Mouse (Mus musculus) stomach, embryonic 16.5 days (tissue): ENCODE results near the gene Tcam1. TPM values are rescaled to one million over a fixed set of nuclear protein-coding genes. Genes with fewer than 3 reads are reported as not detected.

ENCODE experiments used
- ATAC-seq: fragments of 200-750 bp; cut with Nextera tagmentation; 2 replicates; pipeline ENCODE4 v1.8.0; 2017; ENCODE audit warnings: moderate number of reproducible peaks, moderate TSS enrichment; ENCODE audit not compliant: insufficient read depth, low FRiP score
- H3K27ac ChIP-seq: fragments of 300-500 bp; sonication (generic); 2 replicates; pipeline ENCODE4 v1.5.1; 2014; ENCODE audit warnings: low read length
- H3K27me3 ChIP-seq: fragments of 300-500 bp; sonication (generic); 2 replicates; pipeline ENCODE4 v1.6.1; 2014; ENCODE audit warnings: low read length, control low read depth, mixed read lengths; ENCODE audit not compliant: control insufficient read depth, insufficient read depth
- H3K36me3 ChIP-seq: fragments of 300-500 bp; sonication (generic); 2 replicates; pipeline ENCODE4 v1.6.1; 2014; ENCODE audit warnings: low read length; ENCODE audit not compliant: control insufficient read depth, insufficient read depth
- H3K4me1 ChIP-seq: fragments of 300-500 bp; sonication (generic); 2 replicates; pipeline ENCODE4 v1.6.1; 2014; ENCODE audit warnings: low read length, control low read depth, mixed read lengths; ENCODE audit not compliant: control insufficient read depth, insufficient read depth
- H3K4me2 ChIP-seq: fragments of 300-500 bp; sonication (generic); 2 replicates; pipeline ENCODE4 v1.6.1; 2014; ENCODE audit warnings: low read depth, low read length, mixed read lengths
- H3K4me3 ChIP-seq: fragments of 300-500 bp; sonication (generic); replicated peaks from 2 replicates; pipeline ENCODE4 v1.5.1; 2014; ENCODE audit warnings: mild to moderate bottlenecking, low read length
- H3K9ac ChIP-seq: fragments of 300-500 bp; sonication (generic); 2 replicates; pipeline ENCODE4 v1.6.1; 2014; ENCODE audit warnings: low read length
- H3K9me3 ChIP-seq: fragments of 300-500 bp; sonication (generic); replicated peaks from 2 replicates; pipeline ENCODE4 v1.6.1; 2016; ENCODE audit warnings: low read length, control low read depth; ENCODE audit not compliant: control insufficient read depth
- WGBS: fragments of 180-500 bp; shearing (Covaris S2); extraction: QIAGEN DNeasy Blood & Tissue Kit; methylation state at CpG from one replicate; pipeline ENCODE4 v1.1.7; 2014; 5-methylcytosine and 5-hydroxymethylcytosine counted together
- polyA plus RNA-seq: library from polyadenylated mRNA; unstranded; fragments of >200 nt; fragmentation: Nextera tagmentation; extraction: Ambion mirVana; gene quantifications from 2 replicates; pipeline ENCODE4 v1.2.1, GENCODE M21; 2015

Tcam1 gene
- polyA plus RNA-seq, 1 experiment from 2014 or later = 0.21 TPM

- peak overlapping the region; percentile 95 for H3K4me3 ChIP-seq
- WGBS = under 1% methylated on average over 41 of the region's 41 CpGs
- peaks cover 65% of the 10 kb centered on the region for H3K4me1 ChIP-seq
- H3K9me3 ChIP-seq = no peaks in the 10 kb centered on the region
- peak overlapping the region; percentile 96 for H3K27ac ChIP-seq
- H3K9ac ChIP-seq = peak overlapping the region; percentile 100
- peak overlapping the region; percentile 78 for H3K4me2 ChIP-seq
- no peaks in the 10 kb centered on the region for H3K36me3 ChIP-seq
- ATAC-seq = peak; percentile 2
- H3K27me3 ChIP-seq = no peaks in the 10 kb centered on the region
These were observed 4.5 kb upstream of the Tcam1 start for GRCm38 (mm10) chr11:106271794-106272643.

- Histone ChIP-seq H3K27me3 (no peaks in the 10 kb centered on the region), H3K27ac (peak within 1 kb of the TSS; percentile 96), H3K9ac (peak within 1 kb of the TSS; percentile 100), H3K4me1 (peaks cover 58% of the 10 kb centered on the region), H3K4me3 (peak within 1 kb of the TSS; percentile 95), H3K4me2 (peak within 1 kb of the TSS; percentile 95), H3K36me3 (no peaks in the 10 kb centered on the region), H3K9me3 (no peaks in the 10 kb centered on the region)
- under 1% methylated on average over 72 of the region's 72 CpGs for WGBS
- peak; percentile 95 for ATAC-seq
These were observed 3.7 kb upstream of the Tcam1 start, which contains the start of gene Smarcd2 for GRCm38 (mm10) chr11:106272644-106273310. TSS of gene Smarcd2 (minus strand) at chr11:106272972.

- no peak for ATAC-seq
- Histone ChIP-seq H3K4me2 (peak overlapping the region; percentile 95), H3K36me3 (no peaks in the 10 kb centered on the region), H3K4me3 (peak overlapping the region; percentile 55), H3K27me3 (no peaks in the 10 kb centered on the region), H3K4me1 (peaks cover 52% of the 10 kb centered on the region), H3K27ac (peak overlapping the region; percentile 95), H3K9me3 (no peaks in the 10 kb centered on the region), H3K9ac (peak overlapping the region; percentile 81)
- 6% methylated on average over 16 of the region's 16 CpGs for WGBS
These were observed 3.2 kb upstream of the Tcam1 start for GRCm38 (mm10) chr11:106273311-106273684.

GRCm38 (mm10) chr11:106273811-106274210, 2.7 kb upstream of the Tcam1 start:
- Histone ChIP-seq H3K4me3 (no peak overlapping the region), H3K4me1 (peaks cover 47% of the 10 kb centered on the region), H3K27me3 (no peaks in the 10 kb centered on the region), H3K36me3 (no peaks in the 10 kb centered on the region), H3K27ac (peak overlapping the region; percentile 95), H3K9ac (0 out of 2 replicates have a peak overlapping the region, but pooled peaks have one; percentile 81), H3K9me3 (no peaks in the 10 kb centered on the region), H3K4me2 (peak overlapping the region; percentile 95)
- ATAC-seq = no peak
- 94% methylated on average over 6 of the region's 6 CpGs for WGBS

- Histone ChIP-seq H3K27ac (peak overlapping the region; percentile 95; the same call in 1 of the 2 replicates), H3K4me1 (peaks cover 42% of the 10 kb centered on the region), H3K36me3 (no peaks in the 10 kb centered on the region), H3K4me2 (no peak overlapping the region), H3K27me3 (no peaks in the 10 kb centered on the region), H3K4me3 (no peak overlapping the region), H3K9me3 (no peaks in the 10 kb centered on the region), H3K9ac (no peak overlapping the region)
- ATAC-seq = no peak
- 91% methylated on average over 1 of the region's 1 CpGs for WGBS
These were observed 2.1 kb upstream of the Tcam1 start for GRCm38 (mm10) chr11:106274374-106274773.

GRCm38 (mm10) chr11:106274971-106275411, 1.5 kb upstream of the Tcam1 start:
- Histone ChIP-seq H3K9ac (no peak overlapping the region), H3K27ac (peak overlapping the region; percentile 95; the same call in 1 of the 2 replicates), H3K4me1 (peaks cover 38% of the 10 kb centered on the region), H3K4me3 (no peak overlapping the region), H3K4me2 (peak overlapping the region; percentile 4; the same call in 1 of the 2 replicates), H3K27me3 (no peaks in the 10 kb centered on the region), H3K36me3 (no peaks in the 10 kb centered on the region), H3K9me3 (no peaks in the 10 kb centered on the region)
- ATAC-seq = no peak
- WGBS = 36% methylated on average over 7 of the region's 7 CpGs

- H3K9ac ChIP-seq = no peak overlapping the region
- H3K27me3 ChIP-seq = no peaks in the 10 kb centered on the region
- ATAC-seq = no peak
- H3K4me2 ChIP-seq = no peak overlapping the region
- H3K36me3 ChIP-seq = no peaks in the 10 kb centered on the region
- no peak overlapping the region for H3K4me3 ChIP-seq
- no peak overlapping the region for H3K27ac ChIP-seq
- peaks cover 6% of the 10 kb centered on the region; the same call in 1 of the 2 replicates for H3K4me1 ChIP-seq
- WGBS = 80% methylated on average over 6 of the region's 6 CpGs
- no peaks in the 10 kb centered on the region for H3K9me3 ChIP-seq
These were observed 6.0 kb downstream of the Tcam1 start for GRCm38 (mm10) chr11:106282452-106282851.

- Histone ChIP-seq H3K9me3 (no peaks in the 10 kb centered on the region), H3K27me3 (no peaks in the 10 kb centered on the region), H3K4me2 (no peak overlapping the region), H3K9ac (no peak overlapping the region), H3K36me3 (no peaks in the 10 kb centered on the region), H3K4me1 (peaks cover 8% of the 10 kb centered on the region; the same call in 1 of the 2 replicates), H3K4me3 (no peak overlapping the region), H3K27ac (no peak overlapping the region)
- WGBS = 85% methylated on average over 4 of the region's 4 CpGs
- no peak for ATAC-seq
These were observed 6.9 kb downstream of the Tcam1 start for GRCm38 (mm10) chr11:106283371-106283770.

- Histone ChIP-seq H3K4me3 (no peak overlapping the region), H3K4me2 (no peak overlapping the region), H3K27me3 (no peaks in the 10 kb centered on the region), H3K9me3 (no peaks in the 10 kb centered on the region), H3K27ac (no peak overlapping the region), H3K9ac (no peak overlapping the region), H3K4me1 (peaks cover 8% of the 10 kb centered on the region; the same call in 1 of the 2 replicates), H3K36me3 (no peaks in the 10 kb centered on the region)
- ATAC-seq = no peak
- WGBS = 61% methylated on average over 8 of the region's 8 CpGs
These were observed 7.7 kb downstream of the Tcam1 start for GRCm38 (mm10) chr11:106284126-106284525.
